Mouse (Mus musculus): ENCODE results near the gene Srrm1. TPM values are rescaled to one million over a fixed set of nuclear protein-coding genes. Genes with fewer than 3 reads are reported as not detected.

The Srrm1 gene
- polyA plus RNA-seq, 1 experiment: 124 TPM

GRCm38 (mm10) chr4:135271419-135271828 lies 81.7 kb downstream of the Srrm1 start:
- no peak for TF ChIP-seq POLR2A (IDR thresholded peaks at IDR 0.05; ENCODE audit: borderline replicate concordance, insufficient read depth, low read length)
- TF ChIP-seq CTCF (IDR thresholded peaks at IDR 0.05; ENCODE audit: borderline replicate concordance, insufficient read depth, low read depth, low read length): no peak
- H3K27ac ChIP-seq (ENCODE audit: insufficient read depth, low read length): no peak overlapping the region
- H3K4me1 ChIP-seq (ENCODE audit: control insufficient read depth, insufficient read depth, low read length): no peaks in the 10 kb centered on the region
- H3K4me3 ChIP-seq (replicated peaks; ENCODE audit: insufficient read depth, low read depth, low read length): peak overlapping the region; percentile 43
- peak; percentile 9 to 19 for DNase-seq
- no peaks in the 10 kb centered on the region; the same call in 1 of the 2 replicates for H3K27me3 ChIP-seq (ENCODE audit: control insufficient read depth, insufficient read depth, low read length)
- 2% methylated on average over 20 of the region's 20 CpGs for WGBS

Other genes starting within 250 kb of the Srrm1 start
- gene Runx3, start 232.7 kb downstream of the Srrm1 start, polyA plus RNA-seq (2012; rRNA removed): 0.05 TPM in 1 of 2 replicates, not detected in the other
- gene Clic4, start 80.5 kb downstream of the Srrm1 start, polyA plus RNA-seq (2012; rRNA removed): 92.3 and 98.4 TPM in 2 replicates
- 4.1 and 4.7 TPM in 2 replicates for gene Ncmap, start 44.9 kb upstream of the Srrm1 start, polyA plus RNA-seq (2012; rRNA removed)
- 74.3 and 80.4 TPM in 2 replicates for gene Rcan3, start 80.5 kb upstream of the Srrm1 start, polyA plus RNA-seq (2012; rRNA removed)
- gene Stpg1, start 141.5 kb upstream of the Srrm1 start, polyA plus RNA-seq (2012; rRNA removed): 0.72 and 0.76 TPM in 2 replicates
- gene Nipal3, start 141.7 kb upstream of the Srrm1 start, polyA plus RNA-seq (2012; rRNA removed): 57.5 and 60.9 TPM in 2 replicates
- gene Grhl3, start 220.3 kb upstream of the Srrm1 start, polyA plus RNA-seq (2012; rRNA removed): 0.25 and 0.29 TPM in 2 replicates

All from cerebellum, adult 2 months (tissue).